21 mouse cellular contexts compared by ENCODE assay signal in the genomic region with DNA sequence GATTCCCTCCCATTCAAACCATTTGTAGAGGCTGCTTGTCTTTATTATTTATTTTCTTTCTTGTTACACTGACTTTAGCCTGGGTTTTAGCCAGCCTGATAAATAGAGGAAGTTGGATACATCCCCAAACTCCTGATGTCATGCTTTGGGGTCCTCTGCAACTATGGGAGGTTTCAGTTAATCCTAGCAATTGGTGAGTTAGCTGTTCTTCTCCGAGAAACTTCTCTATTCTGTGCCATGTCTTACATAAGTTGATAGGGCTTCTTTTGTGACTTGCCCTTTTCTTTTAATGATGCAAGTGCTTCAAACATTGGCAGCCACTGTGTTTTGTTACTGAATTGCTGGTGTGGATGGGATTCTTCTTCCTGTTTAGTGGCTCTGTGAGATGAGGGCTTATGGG. TPM values are rescaled to one million over a fixed set of nuclear protein-coding genes. Genes with fewer than 3 reads are reported as not detected.
DNase-seq lines count a peak whose midpoint lies in the region; ATAC-seq and TF ChIP-seq lines count a peak whose summit lies in the region.
"Had no signal": no experiment of that assay in that cellular context is flagged by ENCODE, and none has a peak within 500 bp of the region (broad histone marks: within the 10 kb centered on the region; RNA-seq: fewer than 3 reads in every experiment).

No protein-coding gene starts in this region.

- H3K27me3 ChIP-seq in lung, postnatal 0 days (replicated peaks; ENCODE audit: insufficient read depth, low read length), result no peaks in the 10 kb centered on the region
- H3K27me3 ChIP-seq: forebrain, embryonic 13.5 days; heart, embryonic 12.5 days had no signal

- no peak overlapping the region for H3K27ac ChIP-seq in lung, postnatal 0 days (ENCODE audit: low read length)
- H3K27ac ChIP-seq: embryonic facial prominence, embryonic 10.5 days; forebrain, embryonic 13.5 days; hindbrain, embryonic 12.5 days had no signal

- H3K9ac ChIP-seq in lung, postnatal 0 days (replicated peaks; ENCODE audit: low read depth), result no peak overlapping the region
- H3K9ac ChIP-seq: forebrain, embryonic 13.5 days; forebrain, postnatal 0 days; heart, embryonic 12.5 days; hindbrain, embryonic 12.5 days had no signal

- peak; percentile 35; the same call in 1 of the 2 replicates for ATAC-seq in lung, postnatal 0 days
- peak; percentile 67 for ATAC-seq in granulocyte monocyte progenitor cell, adult 5-6 weeks (replicated peaks; ENCODE audit: poor library complexity, severe bottlenecking)
- ATAC-seq: forebrain, embryonic 13.5 days; forebrain, postnatal 0 days; hindbrain, embryonic 16.5 days; inflammation-experienced regulatory T-cells, adult 6 months; Patski had no signal

- H3K4me3 ChIP-seq in lung, postnatal 0 days (ENCODE audit: low read depth, low read length), result no peak overlapping the region
- H3K4me3 ChIP-seq: embryonic facial prominence, embryonic 10.5 days; forebrain, embryonic 13.5 days; heart, embryonic 12.5 days; hindbrain, embryonic 12.5 days had no signal

- no peak for TF ChIP-seq EP300 in lung, postnatal 0 days (IDR thresholded peaks at IDR 0.05)

- no peaks in the 10 kb centered on the region for H3K36me3 ChIP-seq in lung, postnatal 0 days (ENCODE audit: insufficient read depth, low read length)
- H3K36me3 ChIP-seq: embryonic facial prominence, embryonic 10.5 days; G1E; heart, embryonic 12.5 days; hindbrain, embryonic 12.5 days had no signal

- 59% methylated on average over 1 of the region's 1 CpGs for WGBS in lung, postnatal 0 days

- no peaks in the 10 kb centered on the region for H3K9me3 ChIP-seq in lung, postnatal 0 days (ENCODE audit: low read length)
- H3K9me3 ChIP-seq: embryonic facial prominence, embryonic 10.5 days; forebrain, embryonic 13.5 days; G1E; heart, embryonic 12.5 days; hindbrain, embryonic 12.5 days had no signal

- no peak for TF ChIP-seq CTCF in lung, postnatal 0 days (IDR thresholded peaks at IDR 0.05)

- H3K4me2 ChIP-seq in lung, postnatal 0 days (replicated peaks; ENCODE audit: low read depth, low read length), result no peak overlapping the region
- H3K4me2 ChIP-seq: forebrain, embryonic 13.5 days; heart, embryonic 12.5 days; hindbrain, embryonic 12.5 days had no signal

- peak; percentile 6 for DNase-seq in kidney, adult 9 months
- no peak for DNase-seq in kidney, postnatal 36 days
- DNase-seq in lung, postnatal 0 days (ENCODE audit: low spot score), result peak; percentile 22
- no peak for DNase-seq in lung, postnatal 36 days
- no peak for DNase-seq in gastrocnemius, postnatal 4 days (ENCODE audit: low spot score in 2 of 2)
- DNase-seq in testis, postnatal 14 days (ENCODE audit: low spot score), result no peak
- DNase-seq: adrenal gland, postnatal 36 days; cerebellum, adult 2 months; cerebellum, postnatal 10 days; forebrain, postnatal 0 days; gastrocnemius, postnatal 14 days; heart, postnatal 36 days had no signal

- no peaks in the 10 kb centered on the region for H3K4me1 ChIP-seq in lung, postnatal 0 days (ENCODE audit: insufficient read depth, low read depth, low read length)
- H3K4me1 ChIP-seq: embryonic facial prominence, embryonic 10.5 days; forebrain, embryonic 13.5 days; heart, embryonic 12.5 days; hindbrain, embryonic 12.5 days had no signal

RNA-seq across cellular contexts. Expression of a gene that starts 36.4 kb away (rescaled TPM):
- 4.7 and 5.9 TPM in 2 replicates for polyA plus RNA-seq in lung, postnatal 0 days (2015; fragmentation: Nextera tagmentation; extraction: Ambion mirVana)
- not detected in 2 replicates for total RNA-seq in granulocyte monocyte progenitor cell, adult 5-6 weeks (2014; fragmentation: Nextera tagmentation)
- not detected in 2 replicates for total RNA-seq in granulocyte monocyte progenitor cell, adult 5-6 weeks (2017)
- 1 to 10 TPM; 4.9 to 7.4 TPM for total RNA-seq in gastrocnemius, postnatal 4 days (2021)
- total RNA-seq: G1E had no signal
- polyA plus RNA-seq: G1E; inflammation-experienced regulatory T-cells, adult 6 months had no signal

Comparison
In these comparisons a context has a peak if more than half of its experiments do, and no peak if none do; other contexts are left out.
1. DNase-seq: peak in kidney, adult 9 months (single experiment) and lung, postnatal 0 days (single experiment); none in kidney, postnatal 36 days (0 of 2), lung, postnatal 36 days (single experiment), gastrocnemius, postnatal 4 days (0 of 2) and testis, postnatal 14 days (single experiment).
2. RNA of a gene that starts 36.4 kb away (total RNA-seq): 4.9 to 7.4 TPM in gastrocnemius, postnatal 4 days; not detected in granulocyte monocyte progenitor cell, adult 5-6 weeks; every median in the first group is over 4 times any median in the second.